14 mouse cellular contexts compared by ENCODE assay signal in the genomic region with DNA sequence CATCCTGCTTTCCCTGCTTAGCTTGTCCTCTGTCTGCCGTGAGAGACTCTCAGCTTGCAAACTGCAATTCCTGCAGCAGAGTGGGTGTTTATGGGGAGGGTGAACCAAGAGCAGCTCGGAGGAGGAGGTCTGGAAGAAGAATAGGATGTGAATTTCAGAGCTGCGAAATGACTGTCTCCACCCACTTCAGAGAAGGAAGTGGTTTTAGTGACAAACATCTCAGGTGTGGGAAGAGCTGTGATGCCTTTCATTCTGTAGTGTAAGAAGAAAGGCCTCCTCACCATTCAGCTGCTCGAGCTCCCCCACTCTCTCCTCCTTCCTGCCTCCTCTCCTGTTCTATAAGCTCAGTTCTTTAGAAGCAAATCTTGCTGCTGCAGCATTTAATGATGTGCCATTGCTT.
DNase-seq lines count a peak whose midpoint lies in the region; TF ChIP-seq lines count a peak whose summit lies in the region.
"Had no signal": no experiment of that assay in that cellular context is flagged by ENCODE, and none has a peak within 500 bp of the region (broad histone marks: within the 10 kb centered on the region; RNA-seq: fewer than 3 reads in every experiment).

No protein-coding gene starts in this region.

- no peak for TF ChIP-seq CTCF in layer of hippocampus, adult 2 months (conservative IDR thresholded peaks at IDR 0.05)

- DNase-seq in layer of hippocampus, adult 2 months (ENCODE audit: low spot score in 2 of 2): peak in 1 of 2 experiments; percentile 13
- DNase-seq in layer of hippocampus, postnatal 14 days (ENCODE audit: low spot score in 2 of 2): no peak
- DNase-seq in T-cell, adult 2 months (ENCODE audit: low spot score): peak; percentile 82
- DNase-seq in left cerebral cortex, adult 9 months (ENCODE audit: low spot score in 2 of 2): peak; percentile 72 to 79
- DNase-seq in telencephalon, adult 2 months (ENCODE audit: low read depth, low spot score): peak; percentile 93
- no peak for DNase-seq in urinary bladder, postnatal 10 days (ENCODE audit: low spot score)
- no peak for DNase-seq in kidney, postnatal 25 days
- no peak for DNase-seq in heart, adult 11 months
- DNase-seq: cerebellum, postnatal 25 days; kidney, postnatal 14 days had no signal

- H3K4me3 ChIP-seq in layer of hippocampus, adult 2 months: no peak overlapping the region
- H3K4me3 ChIP-seq: embryonic facial prominence, embryonic 15.5 days; hindbrain, embryonic 15.5 days had no signal

- H3K27ac ChIP-seq in layer of hippocampus, adult 2 months: peak overlapping the region; percentile 68
- H3K27ac ChIP-seq: embryonic facial prominence, embryonic 15.5 days; hindbrain, embryonic 15.5 days; liver, embryonic 14.5 days; macrophage had no signal

Comparison
In these comparisons a context has a peak if more than half of its experiments do, and no peak if none do; other contexts are left out.
1. DNase-seq: peak in T-cell, adult 2 months (single experiment), left cerebral cortex, adult 9 months (2 of 2) and telencephalon, adult 2 months (single experiment); none in layer of hippocampus, postnatal 14 days (0 of 2), urinary bladder, postnatal 10 days (single experiment), kidney, postnatal 25 days (0 of 2) and heart, adult 11 months (single experiment).